Mouse (Mus musculus): ENCODE measurements around the gene Gucy2e. TPM values are rescaled to one million over a fixed set of nuclear protein-coding genes. Genes with fewer than 3 reads are reported as not detected.

The Gucy2e gene
- polyA plus RNA-seq, 1 experiment: not detected

DNA sequence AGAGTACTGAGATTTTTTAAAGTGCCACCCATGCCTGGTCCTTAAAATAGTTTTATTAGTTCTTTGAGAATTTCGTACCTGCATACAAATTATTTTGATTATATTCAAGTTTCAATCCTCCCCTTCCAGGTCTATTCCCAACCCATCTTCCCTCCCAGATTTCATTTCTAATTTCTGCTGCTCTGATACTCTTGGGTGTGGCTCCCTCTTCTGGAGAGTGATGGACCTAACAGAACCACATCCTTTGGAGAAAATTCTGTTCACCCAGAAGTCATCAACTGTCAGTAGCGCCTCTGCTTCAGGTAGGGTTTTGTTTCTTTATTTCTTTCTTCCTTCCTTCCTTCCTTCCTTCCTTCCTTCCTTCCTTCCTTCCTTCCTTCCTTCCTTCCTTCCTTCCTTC is 8.1 kb upstream of the Gucy2e start:
- no peak overlapping the region for H3K4me3 ChIP-seq (ENCODE audit: low read depth, low read length)
- H3K27ac ChIP-seq (ENCODE audit: insufficient read depth, low read depth, low read length): no peak overlapping the region
- no peaks in the 10 kb centered on the region for H3K36me3 ChIP-seq (ENCODE audit: control insufficient read depth, insufficient read depth, low read length)
- H3K27me3 ChIP-seq (ENCODE audit: control insufficient read depth, insufficient read depth, low read length): no peaks in the 10 kb centered on the region
- no peak for TF ChIP-seq CTCF (IDR thresholded peaks at IDR 0.05; ENCODE audit: extremely low read depth, insufficient read length, insufficient replicate concordance, low read depth, low read length)
- no peak for TF ChIP-seq POLR2A (IDR thresholded peaks at IDR 0.05; ENCODE audit: low read depth, low read length)
- no peaks in the 10 kb centered on the region for H3K4me1 ChIP-seq (ENCODE audit: control insufficient read depth, insufficient read depth, insufficient read length, low read length)
- 12% methylated on average over 2 of the region's 2 CpGs for WGBS

DNA sequence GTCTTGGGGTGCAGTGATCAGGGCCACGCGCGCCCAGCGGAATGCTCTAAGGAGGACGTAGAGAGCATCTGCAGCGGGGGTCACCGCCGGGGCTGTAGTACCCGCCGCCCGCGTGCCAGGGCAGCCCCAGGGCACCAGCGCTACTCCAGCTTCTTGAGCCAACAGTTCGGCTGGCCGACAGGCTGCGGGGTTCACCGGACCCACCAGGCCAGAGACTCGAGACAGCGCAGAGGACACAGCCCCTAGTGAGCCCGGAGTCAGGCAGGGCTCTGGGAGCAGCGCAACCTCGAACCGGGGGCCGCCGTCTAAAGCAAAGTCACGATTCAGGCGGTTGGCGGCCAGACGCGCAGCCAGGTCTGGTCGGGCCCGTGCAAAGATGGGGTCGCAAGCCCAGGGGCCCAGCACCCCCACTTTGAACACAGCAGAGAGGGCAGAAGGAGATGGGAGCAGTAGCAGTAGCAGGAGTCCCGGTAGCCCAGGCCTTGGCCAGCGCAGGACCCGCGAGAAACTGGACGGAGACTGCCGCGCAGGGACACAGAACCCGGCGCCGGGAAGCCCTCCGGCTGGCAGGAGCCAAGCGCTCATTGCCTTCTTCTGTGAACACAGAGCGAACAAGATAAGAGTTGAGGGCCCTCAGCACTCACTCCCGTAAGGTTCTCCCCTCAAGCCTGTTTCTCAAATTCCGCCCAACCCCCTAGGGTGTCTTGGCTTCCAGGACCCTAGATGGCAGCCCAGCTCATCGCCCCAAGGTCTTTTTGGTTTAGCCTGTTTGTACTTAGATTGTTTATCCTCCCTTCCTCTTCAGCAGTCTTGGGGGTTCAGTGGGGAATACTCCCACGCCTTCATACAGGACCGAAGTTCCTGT is 543 bp downstream of the Gucy2e start:
- H3K27me3 ChIP-seq (ENCODE audit: control insufficient read depth, insufficient read depth, low read length): peaks cover 25% of the 10 kb centered on the region
- no peak overlapping the region for H3K27ac ChIP-seq (ENCODE audit: insufficient read depth, low read depth, low read length)
- H3K4me1 ChIP-seq (ENCODE audit: control insufficient read depth, insufficient read depth, insufficient read length, low read length): peaks cover 11% of the 10 kb centered on the region
- 11% methylated on average over 51 of the region's 51 CpGs for WGBS
- peak overlapping the region; percentile 62 for H3K4me3 ChIP-seq (ENCODE audit: low read depth, low read length)
- no peaks in the 10 kb centered on the region for H3K36me3 ChIP-seq (ENCODE audit: control insufficient read depth, insufficient read depth, low read length)
- no peak for TF ChIP-seq CTCF (IDR thresholded peaks at IDR 0.05; ENCODE audit: extremely low read depth, insufficient read length, insufficient replicate concordance, low read depth, low read length)
- no peak for TF ChIP-seq POLR2A (IDR thresholded peaks at IDR 0.05; ENCODE audit: low read depth, low read length)

DNA sequence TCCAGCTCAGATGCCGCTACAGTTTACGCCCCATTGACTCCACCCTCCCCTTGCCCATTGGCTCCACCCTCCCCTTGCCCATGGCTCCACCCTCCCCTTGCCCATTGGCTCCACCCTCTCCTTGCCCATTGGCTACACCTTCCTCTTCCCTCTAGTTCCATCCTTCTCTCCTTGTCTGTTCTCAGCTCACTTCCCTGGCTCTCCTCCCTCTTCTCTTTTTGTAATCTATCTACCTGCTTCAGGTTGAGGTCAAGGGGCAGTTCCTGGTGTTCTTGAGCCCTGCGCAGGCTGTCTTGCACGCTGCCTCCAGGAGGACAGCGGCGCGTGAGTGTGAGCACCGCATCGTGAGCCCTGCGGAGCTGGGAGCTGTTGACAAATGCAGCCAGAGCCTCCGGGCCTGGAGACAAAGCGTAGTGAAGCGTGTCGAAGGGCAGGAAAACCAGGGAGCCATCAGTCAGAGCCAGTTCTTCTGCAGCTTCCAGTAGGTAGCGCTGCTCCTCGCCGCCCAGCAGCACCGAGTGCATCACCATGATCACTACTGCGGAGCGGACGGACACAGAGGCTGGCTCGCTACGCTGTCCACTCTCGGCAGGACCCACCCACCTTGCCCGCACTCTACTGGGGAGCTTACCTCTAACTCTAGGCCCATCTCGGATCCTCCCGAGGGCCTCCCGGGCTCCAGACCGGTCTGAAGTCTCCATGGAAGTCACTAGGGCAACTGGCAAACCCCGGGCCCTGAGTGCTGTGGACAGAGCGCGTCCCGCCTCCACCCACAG is 1.4 kb downstream of the Gucy2e start:
- H3K4me3 ChIP-seq (ENCODE audit: low read depth, low read length): peak overlapping the region; percentile 62
- H3K27me3 ChIP-seq (ENCODE audit: control insufficient read depth, insufficient read depth, low read length): peaks cover 25% of the 10 kb centered on the region
- no peaks in the 10 kb centered on the region for H3K36me3 ChIP-seq (ENCODE audit: control insufficient read depth, insufficient read depth, low read length)
- peaks cover 11% of the 10 kb centered on the region for H3K4me1 ChIP-seq (ENCODE audit: control insufficient read depth, insufficient read depth, insufficient read length, low read length)
- 1% methylated on average over 33 of the region's 33 CpGs for WGBS
- H3K27ac ChIP-seq (ENCODE audit: insufficient read depth, low read depth, low read length): no peak overlapping the region
- TF ChIP-seq POLR2A (IDR thresholded peaks at IDR 0.05; ENCODE audit: low read depth, low read length) (no peak), CTCF (IDR thresholded peaks at IDR 0.05; ENCODE audit: extremely low read depth, insufficient read length, insufficient replicate concordance, low read depth, low read length) (no peak; the same call in 1 of the 2 replicates)

DNA sequence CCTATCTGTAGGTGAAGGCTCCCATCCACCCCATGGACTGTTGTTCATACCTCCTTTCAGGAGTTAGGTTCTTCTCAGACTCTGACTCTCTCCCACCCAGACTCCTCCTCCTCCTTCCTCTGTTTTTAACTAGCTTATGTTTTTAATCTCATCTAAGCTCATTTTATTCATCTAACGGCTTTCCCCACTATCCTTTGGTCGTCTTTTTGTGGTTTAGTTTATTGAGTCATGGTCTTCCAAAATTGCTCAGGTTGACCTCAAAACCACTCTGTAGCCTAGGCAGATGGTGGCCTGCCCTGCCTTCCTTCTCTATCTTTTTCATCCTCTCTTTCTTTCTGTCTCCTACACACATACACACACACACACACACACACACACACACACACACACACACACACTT is 3.7 kb downstream of the Gucy2e start:
- TF ChIP-seq CTCF (IDR thresholded peaks at IDR 0.05; ENCODE audit: extremely low read depth, insufficient read length, insufficient replicate concordance, low read depth, low read length): no peak
- no peak for TF ChIP-seq POLR2A (IDR thresholded peaks at IDR 0.05; ENCODE audit: low read depth, low read length)

DNA sequence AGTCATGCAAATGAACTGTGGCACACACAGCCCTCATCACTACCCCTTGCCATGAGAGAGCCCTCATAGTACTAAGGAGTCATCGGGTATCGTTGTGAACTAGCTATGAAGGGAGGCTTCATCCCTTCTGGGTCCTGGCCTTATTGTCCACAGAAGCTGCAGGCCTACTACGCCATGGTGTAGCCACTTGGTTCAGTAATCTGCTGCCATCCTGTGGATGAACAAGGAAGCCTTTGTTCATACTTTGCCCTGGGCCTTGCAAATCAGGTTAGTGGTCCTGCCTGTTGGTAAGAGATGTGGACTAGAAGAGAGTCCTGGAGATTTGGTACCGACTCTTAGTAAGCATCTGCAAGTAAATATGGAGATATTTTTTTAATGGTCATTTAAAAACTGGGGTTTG is 6.4 kb downstream of the Gucy2e start:
- 80% methylated on average over 4 of the region's 4 CpGs for WGBS
- no peaks in the 10 kb centered on the region for H3K36me3 ChIP-seq (ENCODE audit: control insufficient read depth, insufficient read depth, low read length)
- TF ChIP-seq CTCF (IDR thresholded peaks at IDR 0.05; ENCODE audit: extremely low read depth, insufficient read length, insufficient replicate concordance, low read depth, low read length) (no peak), POLR2A (IDR thresholded peaks at IDR 0.05; ENCODE audit: low read depth, low read length) (no peak)

More for the DNA sequence above, 3.7 kb downstream of the Gucy2e start:
- WGBS: 65% methylated on average over 2 of the region's 2 CpGs
- Histone ChIP-seq H3K36me3 (ENCODE audit: control insufficient read depth, insufficient read depth, low read length) (no peaks in the 10 kb centered on the region), H3K27ac (ENCODE audit: insufficient read depth, low read depth, low read length) (no peak overlapping the region), H3K4me3 (ENCODE audit: low read depth, low read length) (no peak overlapping the region), H3K27me3 (ENCODE audit: control insufficient read depth, insufficient read depth, low read length) (peaks cover 22% of the 10 kb centered on the region), H3K4me1 (ENCODE audit: control insufficient read depth, insufficient read depth, insufficient read length, low read length) (peaks cover 11% of the 10 kb centered on the region)

DNA sequence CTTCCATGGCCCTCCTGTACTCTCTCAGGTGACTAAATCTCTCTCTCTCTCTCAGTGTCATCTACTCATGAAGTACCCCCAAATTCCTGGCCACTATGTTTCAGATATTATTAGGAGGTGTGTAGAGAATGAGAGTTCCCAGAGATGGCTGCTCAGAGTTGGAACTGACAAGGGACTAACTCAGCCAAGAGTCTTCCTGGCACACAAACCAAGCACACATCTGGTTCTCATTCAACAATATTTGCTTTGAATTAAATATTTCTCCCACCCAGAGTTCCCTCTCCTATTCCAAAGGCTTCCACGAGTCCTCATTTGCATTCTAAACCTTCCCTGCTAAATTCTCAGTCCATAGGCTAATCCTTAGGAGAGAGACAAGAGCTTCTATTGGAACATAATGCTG is 11.1 kb downstream of the Gucy2e start:
- TF ChIP-seq POLR2A (IDR thresholded peaks at IDR 0.05; ENCODE audit: low read depth, low read length) (no peak), CTCF (IDR thresholded peaks at IDR 0.05; ENCODE audit: extremely low read depth, insufficient read length, insufficient replicate concordance, low read depth, low read length) (no peak)
- H3K27ac ChIP-seq (ENCODE audit: insufficient read depth, low read depth, low read length): no peak overlapping the region
- H3K4me1 ChIP-seq (ENCODE audit: control insufficient read depth, insufficient read depth, insufficient read length, low read length): no peaks in the 10 kb centered on the region
- H3K36me3 ChIP-seq (ENCODE audit: control insufficient read depth, insufficient read depth, low read length): no peaks in the 10 kb centered on the region
- no peaks in the 10 kb centered on the region; the same call in 1 of the 2 replicates for H3K27me3 ChIP-seq (ENCODE audit: control insufficient read depth, insufficient read depth, low read length)
- no peak overlapping the region for H3K4me3 ChIP-seq (ENCODE audit: low read depth, low read length)
- WGBS: 61% methylated on average over 1 of the region's 1 CpGs

More for the DNA sequence above, 6.4 kb downstream of the Gucy2e start:
- H3K27me3 ChIP-seq (ENCODE audit: control insufficient read depth, insufficient read depth, low read length): no peaks in the 10 kb centered on the region; the same call in none of the 2 replicates
- H3K4me3 ChIP-seq (ENCODE audit: low read depth, low read length): no peak overlapping the region
- H3K27ac ChIP-seq (ENCODE audit: insufficient read depth, low read depth, low read length): no peak overlapping the region
- peaks cover 2% of the 10 kb centered on the region for H3K4me1 ChIP-seq (ENCODE audit: control insufficient read depth, insufficient read depth, insufficient read length, low read length)

DNA sequence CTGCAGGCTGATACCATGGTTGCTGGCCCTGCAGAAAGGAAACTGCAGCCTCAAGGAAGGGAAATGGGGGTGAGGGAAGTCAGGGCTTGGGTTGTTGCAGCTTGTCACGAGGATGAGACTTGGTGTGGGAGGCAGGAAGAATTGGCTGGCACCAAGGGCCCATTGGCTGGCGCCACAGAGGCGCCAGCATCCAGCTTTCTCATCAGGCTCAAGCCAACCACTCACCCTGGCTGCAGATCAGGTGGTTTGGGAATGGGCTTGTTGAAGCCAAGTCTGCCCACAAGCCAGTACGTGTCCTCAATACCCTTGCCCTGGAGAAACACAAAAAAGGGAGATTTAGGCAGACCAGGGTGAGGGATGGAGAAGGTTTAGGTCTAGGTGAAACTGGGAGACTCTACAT is 13.7 kb downstream of the Gucy2e start:
- 81% methylated on average over 4 of the region's 4 CpGs for WGBS
- Histone ChIP-seq H3K27ac (ENCODE audit: insufficient read depth, low read depth, low read length) (no peak overlapping the region), H3K27me3 (ENCODE audit: control insufficient read depth, insufficient read depth, low read length) (peaks cover 2% of the 10 kb centered on the region; the same call in 1 of the 2 replicates), H3K36me3 (ENCODE audit: control insufficient read depth, insufficient read depth, low read length) (no peaks in the 10 kb centered on the region), H3K4me3 (ENCODE audit: low read depth, low read length) (no peak overlapping the region), H3K4me1 (ENCODE audit: control insufficient read depth, insufficient read depth, insufficient read length, low read length) (no peaks in the 10 kb centered on the region)
- no peak for TF ChIP-seq CTCF (IDR thresholded peaks at IDR 0.05; ENCODE audit: extremely low read depth, insufficient read length, insufficient replicate concordance, low read depth, low read length)
- no peak for TF ChIP-seq POLR2A (IDR thresholded peaks at IDR 0.05; ENCODE audit: low read depth, low read length)

Data from small intestine, adult 2 months (tissue).